Mouse (Mus musculus) spleen, adult 12 weeks (tissue): ENCODE measurements around the gene Zfp87.

ENCODE experiments used
- DNase-seq: peaks from one replicate; pipeline ENCODE4 v3.0.0; 2022; ENCODE audit warnings: low spot score

The Zfp87 gene

DNA sequence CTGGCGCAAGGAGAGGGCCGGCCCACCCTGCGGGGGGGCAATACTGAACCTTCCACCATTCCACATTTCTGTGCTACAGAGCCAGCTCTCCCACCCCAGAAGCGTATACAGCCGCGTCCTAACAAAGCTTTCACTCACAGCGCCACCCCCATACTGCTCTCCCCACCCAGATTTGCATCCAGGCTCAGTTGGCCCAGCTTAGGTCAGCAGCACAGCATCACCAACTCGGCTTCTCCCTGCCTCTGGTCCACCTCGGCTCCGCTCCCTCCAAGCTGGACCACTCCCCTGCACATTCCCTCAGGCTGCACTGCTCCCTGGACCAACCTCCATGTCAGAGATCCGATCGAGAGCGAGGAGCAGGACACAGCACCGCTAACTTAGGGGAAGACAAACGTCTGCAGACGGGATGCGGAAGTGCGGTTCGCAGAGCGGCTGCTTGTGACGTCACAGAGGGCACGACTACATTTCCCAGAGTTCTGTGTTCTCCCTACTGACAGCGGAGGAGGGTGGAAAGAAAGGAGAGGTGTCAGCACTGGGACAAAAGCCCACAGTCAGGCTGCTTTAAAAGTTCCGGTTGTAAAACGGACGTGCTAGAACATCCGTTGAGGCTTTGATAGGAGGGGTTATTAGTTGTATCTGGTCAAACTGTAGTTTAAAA lies at the start of gene Zfp87, which contains the start of gene Gm26965:
Zfp87 (minus strand) TSS at position 425 of the 658 bp plus-strand sequence.
Gm26965 (minus strand) TSS at position 399 of the 658 bp plus-strand sequence.
- DNase-seq = peak; percentile 85

- no peak for DNase-seq
These were observed 46.7 kb upstream of the Zfp87 start for GRCm38 (mm10) chr13:67572591-67573189.

DNA sequence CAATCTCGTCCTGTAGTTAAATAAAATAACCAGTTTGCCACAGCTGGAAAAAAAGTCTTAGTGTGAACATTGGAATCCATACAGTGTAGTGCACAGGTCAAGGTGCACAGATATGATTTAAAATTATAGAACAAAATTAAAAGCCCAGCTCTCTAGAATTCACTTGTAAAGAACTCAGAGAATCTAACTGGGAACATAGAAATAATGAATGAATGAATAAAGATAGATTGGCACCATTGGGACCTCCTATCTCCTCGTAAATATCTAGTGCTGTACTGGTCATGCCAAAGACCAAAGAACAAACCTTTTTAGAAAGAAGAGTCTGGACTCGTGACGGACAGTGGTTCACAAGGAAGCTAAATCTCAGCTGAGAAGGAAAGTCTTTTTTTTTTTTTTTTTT lies 27.8 kb upstream of the Zfp87 start, which contains the start of gene Zfp748:
Zfp748 (minus strand) TSS at position 101 of the 400 bp plus-strand sequence.
- no peak for DNase-seq

- peak; percentile 73 for DNase-seq
These were observed 26.7 kb upstream of the Zfp87 start for GRCm38 (mm10) chr13:67552505-67553346.

DNA sequence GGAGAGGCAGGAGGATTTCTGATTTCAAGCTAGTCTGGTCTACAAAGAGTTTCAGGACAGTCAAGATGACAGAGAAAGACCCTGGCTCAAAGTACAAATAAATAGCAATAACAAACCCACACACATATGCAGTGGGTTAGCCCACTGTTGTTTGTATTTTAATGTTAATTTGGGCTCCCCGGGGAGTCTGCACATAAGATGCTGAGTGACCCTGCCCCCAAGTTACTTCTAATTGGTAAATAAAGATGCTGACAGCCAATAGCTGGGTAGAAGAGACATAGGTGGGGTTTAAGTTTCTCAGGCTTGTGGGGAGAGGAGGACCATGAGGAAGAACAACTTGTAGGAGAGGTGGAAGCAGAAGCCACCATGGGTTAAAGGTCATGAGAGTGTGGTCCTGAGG lies 20.0 kb upstream of the Zfp87 start:
- no peak for DNase-seq

GRCm38 (mm10) chr13:67527049-67527730 lies 1.2 kb upstream of the Zfp87 start:
- no peak for DNase-seq

GRCm38 (mm10) chr13:67500908-67501307 lies 25.1 kb downstream of the Zfp87 start:
- DNase-seq = no peak

DNA sequence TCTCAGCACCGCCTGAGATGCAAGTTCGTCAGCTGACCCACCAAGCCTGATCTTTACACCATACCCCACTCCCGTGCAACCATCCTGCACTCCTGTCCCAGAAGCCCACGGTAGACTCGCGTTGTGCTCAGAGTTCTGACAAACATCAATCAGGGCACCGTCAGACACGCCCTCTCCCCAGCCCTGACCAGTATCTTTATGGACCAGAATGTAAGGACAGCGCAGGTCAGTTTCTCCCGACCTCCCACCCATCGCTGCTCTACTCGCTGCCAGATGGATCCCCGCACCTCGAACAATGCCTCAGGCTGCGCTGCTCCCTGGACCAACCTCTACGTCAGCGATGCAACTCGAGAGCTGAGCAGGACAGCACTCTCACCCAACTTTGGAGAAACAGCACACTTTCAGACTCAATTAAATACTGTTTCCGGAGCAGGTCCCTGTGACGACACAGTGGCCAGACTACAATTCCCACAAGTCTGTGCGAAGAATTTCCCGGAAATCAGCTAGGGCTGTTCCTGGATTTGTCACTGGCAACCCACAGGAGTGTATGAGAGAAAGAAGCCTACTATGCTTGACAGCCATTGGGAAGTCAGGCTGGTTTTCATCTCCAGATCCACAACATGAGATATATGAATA lies 25.8 kb downstream of the Zfp87 start, which contains the start of gene Zfp58:
Zfp58 (minus strand) TSS at position 472 of the 636 bp plus-strand sequence.
- DNase-seq = peak; percentile 59

DNA sequence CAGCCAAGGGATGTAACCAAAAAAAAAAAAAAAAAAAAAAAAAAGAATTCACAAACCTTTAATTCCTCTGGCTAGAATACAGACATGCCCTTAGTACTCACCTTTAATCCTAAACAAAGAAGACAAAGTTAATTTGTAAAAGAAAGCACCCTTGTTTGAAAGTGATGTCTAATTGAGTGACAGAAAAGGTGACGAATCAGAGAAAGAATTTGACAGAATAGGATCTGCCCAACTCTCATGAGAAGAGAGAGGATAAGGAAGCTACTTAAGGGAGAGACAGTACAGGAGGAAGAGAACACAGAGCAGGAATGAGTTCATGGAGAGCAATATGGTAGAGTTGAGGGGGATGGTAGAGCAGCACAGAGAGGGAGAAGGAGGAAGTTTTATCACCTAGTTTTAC lies 30.3 kb downstream of the Zfp87 start:
- no peak for DNase-seq

DNA sequence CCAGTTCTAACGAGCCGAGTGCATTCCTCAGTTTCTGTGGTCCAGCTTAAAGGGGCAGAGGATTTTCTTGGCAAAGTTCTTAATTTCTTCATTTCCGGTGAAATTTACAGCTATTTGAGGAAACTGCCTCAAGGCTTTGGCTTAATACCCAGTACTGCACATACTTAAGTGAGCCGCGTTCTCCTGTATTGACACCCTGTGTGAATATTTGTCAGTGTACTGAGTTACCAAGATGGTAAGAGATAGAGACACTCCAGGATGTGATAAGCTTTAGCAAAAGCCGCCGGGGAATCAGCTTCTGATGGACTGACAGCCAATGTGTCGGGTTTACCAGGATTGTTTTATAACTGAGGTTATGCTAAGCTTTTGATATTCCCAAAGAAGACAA lies 41.6 kb downstream of the Zfp87 start:
- no peak for DNase-seq

- DNase-seq = peak; percentile 80
These were observed 42.2 kb downstream of the Zfp87 start, which contains the start of gene Zfp874b for GRCm38 (mm10) chr13:67483625-67484423. Gene Zfp874b, minus strand, starts transcription at chr13:67484258.

GRCm38 (mm10) chr13:67481528-67481927 lies 44.4 kb downstream of the Zfp87 start:
- no peak for DNase-seq

GRCm38 (mm10) chr13:67469274-67469673 lies 56.7 kb downstream of the Zfp87 start:
- DNase-seq = no peak
